Mouse (Mus musculus) limb, embryonic 10.5 days (tissue): ENCODE measurements around the gene Rce1. TPM values are rescaled to one million over a fixed set of nuclear protein-coding genes. Genes with fewer than 3 reads are reported as not detected.

Source experiments
- DNase-seq: peaks from one replicate; pipeline ENCODE4 v3.0.0-alpha.2; 2017; ENCODE audit warnings: low spot score
- H3K27ac ChIP-seq: fragments of 300-500 bp; sonication (generic); 2 replicates; pipeline ENCODE4 v1.5.1; 2016; ENCODE audit warnings: mild to moderate bottlenecking
- H3K27me3 ChIP-seq: fragments of 300-500 bp; sonication (generic); 2 replicates; pipeline ENCODE4 v1.6.1; 2016; ENCODE audit warnings: low read depth, mild to moderate bottlenecking; ENCODE audit not compliant: poor library complexity, severe bottlenecking
- H3K36me3 ChIP-seq: fragments of 300-500 bp; sonication (generic); 2 replicates; pipeline ENCODE4 v1.6.1; 2016; ENCODE audit warnings: mild to moderate bottlenecking, moderate library complexity
- H3K4me1 ChIP-seq: fragments of 300-500 bp; sonication (generic); 2 replicates; pipeline ENCODE4 v1.6.1; 2016
- H3K4me3 ChIP-seq: fragments of 300-500 bp; sonication (generic); 2 replicates; pipeline ENCODE4 v1.5.1; 2016; ENCODE audit warnings: mild to moderate bottlenecking, moderate library complexity
- H3K9me3 ChIP-seq: fragments of 300-500 bp; sonication (generic); replicated peaks from 2 replicates; pipeline ENCODE4 v1.6.1; 2016; ENCODE audit warnings: mild to moderate bottlenecking
- WGBS: fragments of 180-500 bp; shearing (Covaris S2); methylation state at CpG from one replicate; pipeline ENCODE4 v1.1.7; 2016; 5-methylcytosine and 5-hydroxymethylcytosine counted together
- microRNA-seq: library from miRNA; unstranded; fragments of <30 nt; microRNA quantifications from one replicate; pipeline ENCODE4, GENCODE M21; 2017
- polyA plus RNA-seq: library from polyadenylated mRNA; unstranded; fragments of >200 nt; fragmentation: Nextera tagmentation; extraction: Ambion mirVana; gene quantifications from 2 replicates; pipeline ENCODE4 v1.2.1, GENCODE M21; 2016

Gene Rce1
- polyA plus RNA-seq, 1 experiment from 2014 or later = 85.7 TPM

DNA sequence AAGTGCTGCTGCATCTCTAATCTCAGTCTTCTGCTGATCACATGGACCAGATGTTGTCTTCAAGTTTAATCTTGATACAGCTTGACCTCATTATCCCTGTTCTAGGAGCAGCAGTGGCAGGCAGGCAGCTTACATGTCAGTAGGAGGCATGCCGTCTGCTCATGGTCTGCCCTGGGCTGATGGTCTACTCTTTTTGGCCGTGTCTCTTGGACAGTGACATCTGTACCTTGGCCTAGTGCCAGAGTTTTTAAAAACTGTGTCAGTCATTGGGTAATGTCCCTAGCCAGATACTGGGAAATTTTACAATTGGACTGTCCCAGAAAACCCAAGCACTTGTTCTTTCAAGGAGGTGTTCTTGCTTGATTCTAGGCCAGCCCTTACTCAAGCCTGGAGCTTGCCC, 46.6 kb downstream of the Rce1 start:
- DNase-seq = no peak
- WGBS = 85% methylated on average over 2 of the region's 2 CpGs
- no peak overlapping the region for H3K27ac ChIP-seq
- H3K36me3 ChIP-seq = no peaks in the 10 kb centered on the region
- no peaks in the 10 kb centered on the region for H3K27me3 ChIP-seq
- H3K4me3 ChIP-seq = no peak overlapping the region
- H3K9me3 ChIP-seq = no peaks in the 10 kb centered on the region
- H3K4me1 ChIP-seq = no peaks in the 10 kb centered on the region

DNA sequence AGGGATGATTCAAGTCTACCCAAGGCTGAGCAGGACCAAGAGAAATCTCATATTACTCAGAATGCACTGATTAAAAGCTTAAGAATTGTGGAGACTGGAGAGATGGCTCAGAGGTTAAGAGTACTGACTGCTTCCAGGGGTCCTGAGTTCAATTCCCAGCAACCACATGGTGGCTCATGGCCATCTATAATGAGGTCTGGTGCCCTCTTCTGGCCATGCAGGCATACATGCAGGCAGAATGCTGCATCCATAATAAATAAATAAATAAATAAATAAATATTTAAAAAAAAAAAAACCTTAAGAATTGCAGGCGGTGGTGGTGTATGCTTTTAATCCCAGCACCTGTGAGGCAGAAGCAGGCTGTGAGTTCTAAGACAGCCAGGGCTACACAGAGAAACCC, 52.2 kb downstream of the Rce1 start:
- H3K4me3 ChIP-seq = no peak overlapping the region
- H3K9me3 ChIP-seq = no peaks in the 10 kb centered on the region
- H3K4me1 ChIP-seq = 0 out of 2 replicates have a peak, but pooled peaks cover under 1% of the 10 kb centered on the region
- H3K27ac ChIP-seq = no peak overlapping the region
- DNase-seq = no peak
- 83% methylated on average over 1 of the region's 1 CpGs for WGBS
- H3K27me3 ChIP-seq = no peaks in the 10 kb centered on the region
- no peaks in the 10 kb centered on the region for H3K36me3 ChIP-seq

Small RNA genes lying within 50 kb of the gene (microRNA-seq; reads per million reads assigned to microRNA genes)
- 0.88 reads per million for gene Mir6986

Other genes with a start within 250 kb of the Rce1 start
- 67.6 and 77.9 TPM in 2 replicates for gene Kdm2a, start 227.4 kb downstream of the Rce1 start, polyA plus RNA-seq
- gene Rhod, start 186.2 kb downstream of the Rce1 start, polyA plus RNA-seq = 24.7 and 32.9 TPM in 2 replicates
- gene Syt12, start 148.2 kb downstream of the Rce1 start, polyA plus RNA-seq = 0.53 and 0.95 TPM in 2 replicates
- gene 2010003K11Rik, start 127.1 kb downstream of the Rce1 start, polyA plus RNA-seq = not detected in 2 replicates
- 15.8 and 18.8 TPM in 2 replicates for gene Pcx, start 115.2 kb downstream of the Rce1 start, polyA plus RNA-seq
- 7.8 and 8.0 TPM in 2 replicates for gene Lrfn4, start 10.0 kb downstream of the Rce1 start, polyA plus RNA-seq
- 1.5 and 4.5 TPM in 2 replicates for gene Gm960, start 73.0 kb upstream of the Rce1 start, polyA plus RNA-seq
- 3.4 and 4.2 TPM in 2 replicates for gene Sptbn2, start 85.5 kb upstream of the Rce1 start, polyA plus RNA-seq
- gene Rbm4b, start 130.9 kb upstream of the Rce1 start, polyA plus RNA-seq = 87.3 and 113 TPM in 2 replicates
- gene Rbm4, start 168.3 kb upstream of the Rce1 start, polyA plus RNA-seq = 91.5 and 108 TPM in 2 replicates
- gene Gm21992, start 186.0 kb upstream of the Rce1 start, polyA plus RNA-seq = 32.7 and 33.8 TPM in 2 replicates
- gene Rbm14, start 186.0 kb upstream of the Rce1 start, polyA plus RNA-seq = 134 TPM in 2 replicates
- gene Ccs, start 213.7 kb upstream of the Rce1 start, polyA plus RNA-seq = 48.9 and 55.3 TPM in 2 replicates
- not detected in 2 replicates for gene Ccdc87, start 213.7 kb upstream of the Rce1 start, polyA plus RNA-seq
- gene Ctsf, start 229.5 kb upstream of the Rce1 start, polyA plus RNA-seq = 13.3 and 18.5 TPM in 2 replicates